12 mouse cellular contexts compared by ENCODE assay signal in genomic region chr13:32912770-32913380, GRCm38 (mm10). TPM values are rescaled to one million over a fixed set of nuclear protein-coding genes. Genes with fewer than 3 reads are reported as not detected.
DNase-seq lines count a peak whose midpoint lies in the region; ATAC-seq and TF ChIP-seq lines count a peak whose summit lies in the region.
"Had no signal": no experiment of that assay in that cellular context is flagged by ENCODE, and none has a peak within 500 bp of the region (broad histone marks: within the 10 kb centered on the region; RNA-seq: fewer than 3 reads in every experiment).

No protein-coding gene starts in this region.

- no peak overlapping the region for H3K4me2 ChIP-seq in heart, embryonic 12.5 days
- no peak overlapping the region for H3K4me2 ChIP-seq in limb, embryonic 15.5 days
- H3K4me2 ChIP-seq in forebrain, embryonic 11.5 days (ENCODE audit: low read depth, low read length, severe bottlenecking): no peak overlapping the region
- no peak overlapping the region for H3K4me2 ChIP-seq in hindbrain, embryonic 14.5 days (replicated peaks)

- no peaks in the 10 kb centered on the region for H3K36me3 ChIP-seq in ES-E14 (ENCODE audit: control insufficient read depth, insufficient read depth, low read length, poor library complexity, severe bottlenecking)
- H3K36me3 ChIP-seq in heart, embryonic 12.5 days: no peaks in the 10 kb centered on the region
- no peaks in the 10 kb centered on the region for H3K36me3 ChIP-seq in limb, embryonic 15.5 days
- no peaks in the 10 kb centered on the region for H3K36me3 ChIP-seq in forebrain, embryonic 11.5 days (ENCODE audit: control insufficient read depth, insufficient read depth, low read length)
- no peaks in the 10 kb centered on the region for H3K36me3 ChIP-seq in hindbrain, embryonic 14.5 days (replicated peaks; ENCODE audit: control insufficient read depth, insufficient read depth)

- peak; percentile 66; the same call in 1 of the 2 replicates for ATAC-seq in heart, embryonic 12.5 days (ENCODE audit: insufficient number of reproducible peaks, low FRiP score)
- ATAC-seq in limb, embryonic 15.5 days (ENCODE audit: insufficient number of reproducible peaks, low FRiP score, low TSS enrichment, low read depth): no peak
- no peak for ATAC-seq in forebrain, embryonic 11.5 days (replicated peaks; ENCODE audit: low FRiP score)
- no peak for ATAC-seq in hindbrain, embryonic 14.5 days (ENCODE audit: low FRiP score)

- in situ Hi-C loops in ES-E14 (cut with MboI; ENCODE audit: low sequenced_read_pairs in 2 of 2, unreplicated experiment in 2 of 2): no loop called here

- no peak for DNase-seq in ES-E14 (ENCODE audit: low read depth, low spot score)
- DNase-seq in adipocyte (ENCODE audit: low spot score): peak; percentile 80
- DNase-seq in ovary, postnatal 36 days (ENCODE audit: low spot score): no peak
- no peak for DNase-seq in forebrain, embryonic 11.5 days (ENCODE audit: low spot score)
- no peak for DNase-seq in hindbrain, embryonic 14.5 days (ENCODE audit: low spot score)
- DNase-seq: cerebellum, adult 11-12 months; thymus, adult 18-20 months had no signal

- H3K9ac ChIP-seq in ES-E14 (ENCODE audit: insufficient read depth, low read depth, low read length, poor library complexity, severe bottlenecking): no peak overlapping the region
- H3K9ac ChIP-seq in heart, embryonic 12.5 days: no peak overlapping the region
- H3K9ac ChIP-seq in limb, embryonic 15.5 days: no peak overlapping the region
- H3K9ac ChIP-seq in forebrain, embryonic 11.5 days (ENCODE audit: low read length): no peak overlapping the region
- no peak overlapping the region for H3K9ac ChIP-seq in hindbrain, embryonic 14.5 days
- H3K9ac ChIP-seq: liver, embryonic 14.5 days had no signal

- no peaks in the 10 kb centered on the region for H3K27me3 ChIP-seq in heart, embryonic 12.5 days (replicated peaks)
- H3K27me3 ChIP-seq in limb, embryonic 15.5 days: no peaks in the 10 kb centered on the region
- no peaks in the 10 kb centered on the region for H3K27me3 ChIP-seq in forebrain, embryonic 11.5 days (ENCODE audit: control insufficient read depth, insufficient read depth, low read length)
- no peaks in the 10 kb centered on the region for H3K27me3 ChIP-seq in hindbrain, embryonic 14.5 days (ENCODE audit: control insufficient read depth, insufficient read depth, low read length)

- no peak overlapping the region for H3K4me3 ChIP-seq in ES-E14 (ENCODE audit: insufficient read depth in 1 of 2, low read depth in 1 of 2, low read length in 2 of 2, poor library complexity in 1 of 2, severe bottlenecking in 1 of 2)
- H3K4me3 ChIP-seq in heart, embryonic 12.5 days: no peak overlapping the region
- no peak overlapping the region for H3K4me3 ChIP-seq in limb, embryonic 15.5 days
- H3K4me3 ChIP-seq in forebrain, embryonic 11.5 days (ENCODE audit: low read depth, low read length): no peak overlapping the region
- no peak overlapping the region for H3K4me3 ChIP-seq in hindbrain, embryonic 14.5 days (replicated peaks; ENCODE audit: low read length)

- no peaks in the 10 kb centered on the region for H3K4me1 ChIP-seq in ES-E14 (ENCODE audit: control insufficient read depth in 2 of 2, insufficient read depth in 2 of 2, low read length in 2 of 2, poor library complexity in 1 of 2)
- peaks cover 16% of the 10 kb centered on the region for H3K4me1 ChIP-seq in heart, embryonic 12.5 days (replicated peaks)
- H3K4me1 ChIP-seq in limb, embryonic 15.5 days: no peaks in the 10 kb centered on the region
- no peaks in the 10 kb centered on the region for H3K4me1 ChIP-seq in forebrain, embryonic 11.5 days (replicated peaks; ENCODE audit: control insufficient read depth, insufficient read depth, low read length)
- no peaks in the 10 kb centered on the region for H3K4me1 ChIP-seq in hindbrain, embryonic 14.5 days (replicated peaks; ENCODE audit: control insufficient read depth, insufficient read depth, low read length)

- H3K27ac ChIP-seq in ES-E14 (ENCODE audit: insufficient read depth, low read depth, low read length, poor library complexity, severe bottlenecking): no peak overlapping the region
- peak overlapping the region; percentile 93 for H3K27ac ChIP-seq in heart, embryonic 12.5 days (ENCODE audit: poor library complexity, severe bottlenecking)
- H3K27ac ChIP-seq in limb, embryonic 15.5 days: peak overlapping the region; percentile 17; the same call in 1 of the 2 replicates
- no peak overlapping the region for H3K27ac ChIP-seq in forebrain, embryonic 11.5 days (ENCODE audit: low read depth, low read length)
- H3K27ac ChIP-seq in hindbrain, embryonic 14.5 days: no peak overlapping the region
- H3K27ac ChIP-seq: liver, embryonic 14.5 days had no signal

- H3K9me3 ChIP-seq in ES-E14 (ENCODE audit: control insufficient read depth, insufficient read depth, low read depth, low read length): no peaks in the 10 kb centered on the region
- H3K9me3 ChIP-seq in heart, embryonic 12.5 days (replicated peaks): no peaks in the 10 kb centered on the region; the same call in 1 of the 2 replicates
- no peaks in the 10 kb centered on the region for H3K9me3 ChIP-seq in limb, embryonic 15.5 days
- no peaks in the 10 kb centered on the region for H3K9me3 ChIP-seq in forebrain, embryonic 11.5 days (ENCODE audit: control insufficient read depth, low read length)
- no peaks in the 10 kb centered on the region for H3K9me3 ChIP-seq in hindbrain, embryonic 14.5 days (ENCODE audit: control insufficient read depth, low read length)

TF ChIP-seq in ES-E14, 5 proteins besides CTCF, POLR2A, EP300 and RAD21:
- peak; percentile 72; the same call in 1 of the 2 replicates for TF ChIP-seq ZNF384 (IDR thresholded peaks at IDR 0.05; ENCODE audit: low read depth, low read length)
- no peak for TF ChIP-seq CHD2 (IDR thresholded peaks at IDR 0.05; ENCODE audit: low read depth, low read length)
TF ChIP-seq in ES-E14: peak in this region for 1.

RNA-seq across cellular contexts. Expression of gene Serpinb1c, which starts 14.9 kb away (rescaled TPM):
- not detected in 2 replicates for total RNA-seq in ES-E14 (2012; rRNA removed)
- 0.26 TPM in 1 of 2 replicates, not detected in the other for polyA plus RNA-seq in heart, embryonic 12.5 days (2016; fragmentation: Nextera tagmentation; extraction: Ambion mirVana)
- 0.19 TPM in 1 of 2 replicates, not detected in the other for polyA plus RNA-seq in limb, embryonic 15.5 days (2015; fragmentation: Nextera tagmentation; extraction: Ambion mirVana)
- not detected in 2 replicates for polyA plus RNA-seq in forebrain, embryonic 11.5 days (2014; fragmentation: Nextera tagmentation; extraction: Ambion mirVana)
- polyA plus RNA-seq in hindbrain, embryonic 14.5 days (2014; fragmentation: Nextera tagmentation; extraction: Ambion mirVana): not detected in 2 replicates
- total RNA-seq: neutrophil, adult 5-6 weeks had no signal
- polyA plus RNA-seq: gonadal fat pad, adult 2 months had no signal

RNA-seq across cellular contexts. Expression of gene Serpinb6b, which starts 52.1 kb away (rescaled TPM):
- 0.69 and 2.5 TPM in 2 replicates for total RNA-seq in ES-E14 (2012; rRNA removed)
- polyA plus RNA-seq in heart, embryonic 12.5 days (2016; fragmentation: Nextera tagmentation; extraction: Ambion mirVana): 15.1 and 16.9 TPM in 2 replicates
- 1.8 and 1.9 TPM in 2 replicates for polyA plus RNA-seq in limb, embryonic 15.5 days (2015; fragmentation: Nextera tagmentation; extraction: Ambion mirVana)
- 0.53 and 1.2 TPM in 2 replicates for polyA plus RNA-seq in forebrain, embryonic 11.5 days (2014; fragmentation: Nextera tagmentation; extraction: Ambion mirVana)
- 1.7 and 2.8 TPM in 2 replicates for polyA plus RNA-seq in hindbrain, embryonic 14.5 days (2014; fragmentation: Nextera tagmentation; extraction: Ambion mirVana)

Comparison
In these comparisons a context has a peak if more than half of its experiments do, and no peak if none do; other contexts are left out.
1. H3K27ac ChIP-seq: peak in heart, embryonic 12.5 days (single experiment) and limb, embryonic 15.5 days (single experiment); none in ES-E14 (single experiment), forebrain, embryonic 11.5 days (single experiment) and hindbrain, embryonic 14.5 days (single experiment).